Mouse (Mus musculus) hindbrain, embryonic 12.5 days (tissue): ENCODE results near the gene Olfr1221. TPM values are rescaled to one million over a fixed set of nuclear protein-coding genes. Genes with fewer than 3 reads are reported as not detected.
"Not testable (repeated sequence)": the region's sequence is repeated elsewhere in the genome, so short reads cannot be mapped to it uniquely, and the experiment has no call there.

ENCODE experiments used
- ATAC-seq: fragments of 200-750 bp; cut with Nextera tagmentation; 2 replicates; pipeline ENCODE4 v1.8.0; 2017; ENCODE audit warnings: moderate TSS enrichment; ENCODE audit not compliant: low FRiP score
- H3K27ac ChIP-seq: fragments of 300-500 bp; sonication (generic); 2 replicates; pipeline ENCODE4 v1.5.1; 2016; ENCODE audit warnings: mild to moderate bottlenecking
- H3K27me3 ChIP-seq: fragments of 300-500 bp; sonication (generic); 2 replicates; pipeline ENCODE4 v1.6.1; 2016; ENCODE audit warnings: mild to moderate bottlenecking
- H3K36me3 ChIP-seq: fragments of 300-500 bp; sonication (generic); 2 replicates; pipeline ENCODE4 v1.6.1; 2016; ENCODE audit warnings: mild to moderate bottlenecking
- H3K4me1 ChIP-seq: fragments of 300-500 bp; sonication (generic); 2 replicates; pipeline ENCODE4 v1.6.1; 2016
- H3K4me2 ChIP-seq: fragments of 300-500 bp; sonication (generic); replicated peaks from 2 replicates; pipeline ENCODE4 v1.6.1; 2016; ENCODE audit warnings: mild to moderate bottlenecking
- H3K4me3 ChIP-seq: fragments of 300-500 bp; sonication (generic); 2 replicates; pipeline ENCODE4 v1.5.1; 2016; ENCODE audit warnings: mild to moderate bottlenecking
- H3K9ac ChIP-seq: fragments of 300-500 bp; sonication (generic); 2 replicates; pipeline ENCODE4 v1.6.1; 2016; ENCODE audit warnings: mild to moderate bottlenecking, moderate library complexity
- H3K9me3 ChIP-seq: fragments of 300-500 bp; sonication (generic); replicated peaks from 2 replicates; pipeline ENCODE4 v1.6.1; 2016; ENCODE audit warnings: mild to moderate bottlenecking
- WGBS: fragments of 180-500 bp; shearing (Covaris S2); methylation state at CpG from one replicate; pipeline ENCODE4 v1.1.7; 2016; 5-methylcytosine and 5-hydroxymethylcytosine counted together
- polyA plus RNA-seq: library from polyadenylated mRNA; unstranded; fragments of >200 nt; fragmentation: Nextera tagmentation; extraction: Ambion mirVana; gene quantifications from 2 replicates; pipeline ENCODE4 v1.2.1, GENCODE M21; 2016

Olfr1221 gene
- polyA plus RNA-seq, result not detected in 2 replicates

GRCm38 (mm10) chr2:89117183-89117582 lies at the start of gene Olfr1221:
TSS of gene Olfr1221 (minus strand) at chr2:89117283.
- H3K27me3 ChIP-seq, result no peaks in the 10 kb centered on the region
- H3K9ac ChIP-seq, result no peak within 1 kb of the TSS
- H3K4me2 ChIP-seq, result no peak within 1 kb of the TSS
- no peaks in the 10 kb centered on the region for H3K4me1 ChIP-seq
- H3K4me3 ChIP-seq, result no peak within 1 kb of the TSS
- no peak within 1 kb of the TSS for H3K27ac ChIP-seq
- H3K36me3 ChIP-seq, result no peaks in the 10 kb centered on the region
- WGBS, result 88% methylated on average over 2 of the region's 2 CpGs
- ATAC-seq, result no peak
- H3K9me3 ChIP-seq, result no peaks in the 10 kb centered on the region

- H3K4me3 ChIP-seq, H3K27me3 ChIP-seq, H3K27ac ChIP-seq, H3K9ac ChIP-seq, H3K36me3 ChIP-seq, H3K9me3 ChIP-seq, ATAC-seq, H3K4me2 ChIP-seq, H3K4me1 ChIP-seq: not testable (repeated sequence)
- WGBS, result 94% methylated on average over 4 of the region's 4 CpGs
Measured at GRCm38 (mm10) chr2:89164711-89165110, 47.6 kb upstream of the Olfr1221 start.

- H3K9ac ChIP-seq, H3K9me3 ChIP-seq, H3K36me3 ChIP-seq, H3K4me1 ChIP-seq, H3K4me2 ChIP-seq, H3K27ac ChIP-seq, H3K4me3 ChIP-seq, ATAC-seq, H3K27me3 ChIP-seq: not testable (repeated sequence)
- 93% methylated on average over 8 of the region's 8 CpGs for WGBS
Measured at GRCm38 (mm10) chr2:89163991-89164390, 46.9 kb upstream of the Olfr1221 start, which contains the start of gene Olfr1224-ps1. TSS of gene Olfr1224-ps1 (minus strand) at chr2:89164091.

- no peaks in the 10 kb centered on the region for H3K27me3 ChIP-seq
- WGBS, result 90% methylated on average over 1 of the region's 1 CpGs
- H3K9ac ChIP-seq, result no peak within 1 kb of the TSS
- ATAC-seq, result no peak
- no peak within 1 kb of the TSS for H3K4me3 ChIP-seq
- H3K9me3 ChIP-seq, result no peaks in the 10 kb centered on the region
- no peaks in the 10 kb centered on the region for H3K36me3 ChIP-seq
- no peak within 1 kb of the TSS for H3K4me2 ChIP-seq
- H3K4me1 ChIP-seq, result no peaks in the 10 kb centered on the region
- H3K27ac ChIP-seq, result no peak within 1 kb of the TSS
Measured at GRCm38 (mm10) chr2:89151460-89151859, 34.4 kb upstream of the Olfr1221 start, which contains the start of gene Olfr1223. TSS of gene Olfr1223 (minus strand) at chr2:89151560.

- Histone ChIP-seq H3K4me2 (no peak within 1 kb of the TSS), H3K4me1 (no peaks in the 10 kb centered on the region), H3K4me3 (no peak within 1 kb of the TSS), H3K27me3 (no peaks in the 10 kb centered on the region), H3K9me3 (no peaks in the 10 kb centered on the region), H3K9ac (no peak within 1 kb of the TSS), H3K27ac (no peak within 1 kb of the TSS), H3K36me3 (no peaks in the 10 kb centered on the region)
- no peak for ATAC-seq
- WGBS, result 86% methylated on average over 3 of the region's 3 CpGs
Measured at GRCm38 (mm10) chr2:89132954-89133353, 15.9 kb upstream of the Olfr1221 start, which contains the start of gene Olfr1222. TSS of gene Olfr1222 (minus strand) at chr2:89133054.

GRCm38 (mm10) chr2:89106735-89107134 lies 10.3 kb downstream of the Olfr1221 start, which contains the start of gene Olfr1220:
TSS of gene Olfr1220 (minus strand) at chr2:89106835.
- ATAC-seq, result no peak
- Histone ChIP-seq H3K9ac (no peak within 1 kb of the TSS), H3K4me3 (no peak within 1 kb of the TSS), H3K27me3 (no peaks in the 10 kb centered on the region), H3K27ac (no peak within 1 kb of the TSS), H3K4me1 (no peaks in the 10 kb centered on the region), H3K36me3 (no peaks in the 10 kb centered on the region), H3K4me2 (no peak within 1 kb of the TSS), H3K9me3 (no peaks in the 10 kb centered on the region)
- WGBS, result 71% methylated on average over 3 of the region's 3 CpGs

- H3K27me3 ChIP-seq, result no peaks in the 10 kb centered on the region
- no peak overlapping the region for H3K4me3 ChIP-seq
- H3K9me3 ChIP-seq, result no peaks in the 10 kb centered on the region
- no peak overlapping the region for H3K9ac ChIP-seq
- ATAC-seq, result no peak
- no peaks in the 10 kb centered on the region for H3K4me1 ChIP-seq
- no peak overlapping the region for H3K4me2 ChIP-seq
- no peak overlapping the region for H3K27ac ChIP-seq
- no peaks in the 10 kb centered on the region for H3K36me3 ChIP-seq
Measured at GRCm38 (mm10) chr2:89105651-89106050, 11.4 kb downstream of the Olfr1221 start.

- Histone ChIP-seq H3K4me1 (no peaks in the 10 kb centered on the region), H3K4me2 (no peak overlapping the region), H3K27ac (no peak overlapping the region), H3K9ac (no peak overlapping the region), H3K4me3 (no peak overlapping the region), H3K9me3 (no peaks in the 10 kb centered on the region), H3K27me3 (no peaks in the 10 kb centered on the region), H3K36me3 (no peaks in the 10 kb centered on the region)
- 100% methylated on average over 1 of the region's 1 CpGs for WGBS
- ATAC-seq, result no peak
Measured at GRCm38 (mm10) chr2:89093848-89094247, 23.2 kb downstream of the Olfr1221 start.

GRCm38 (mm10) chr2:89083413-89083812 lies 33.7 kb downstream of the Olfr1221 start, which contains the start of gene Olfr1219:
TSS of gene Olfr1219 (minus strand) at chr2:89083513.
- 64% methylated on average over 1 of the region's 1 CpGs for WGBS
- no peak for ATAC-seq
- Histone ChIP-seq H3K4me2 (no peak within 1 kb of the TSS), H3K27me3 (no peaks in the 10 kb centered on the region), H3K9ac (no peak within 1 kb of the TSS), H3K9me3 (no peaks in the 10 kb centered on the region), H3K4me3 (no peak within 1 kb of the TSS), H3K27ac (no peak within 1 kb of the TSS), H3K36me3 (no peaks in the 10 kb centered on the region), H3K4me1 (no peaks in the 10 kb centered on the region)

- Histone ChIP-seq H3K36me3 (no peaks in the 10 kb centered on the region), H3K9me3 (no peaks in the 10 kb centered on the region), H3K4me1 (no peaks in the 10 kb centered on the region), H3K27me3 (no peaks in the 10 kb centered on the region), H3K4me2 (no peak overlapping the region), H3K9ac (no peak overlapping the region), H3K4me3 (no peak overlapping the region), H3K27ac (no peak overlapping the region)
- ATAC-seq, result no peak
Measured at GRCm38 (mm10) chr2:89081487-89081886, 35.6 kb downstream of the Olfr1221 start.

GRCm38 (mm10) chr2:89061087-89061486 lies 56.0 kb downstream of the Olfr1221 start, which contains the start of gene Olfr1218:
TSS of gene Olfr1218 (minus strand) at chr2:89061187.
- Histone ChIP-seq H3K4me3 (no peak within 1 kb of the TSS), H3K27me3 (no peaks in the 10 kb centered on the region)

More at GRCm38 (mm10) chr2:89061087-89061486, 56.0 kb downstream of the Olfr1221 start, which contains the start of gene Olfr1218:
- Histone ChIP-seq H3K27ac (no peak within 1 kb of the TSS), H3K9ac (no peak within 1 kb of the TSS), H3K36me3 (no peaks in the 10 kb centered on the region), H3K4me1 (no peaks in the 10 kb centered on the region), H3K9me3 (no peaks in the 10 kb centered on the region), H3K4me2 (no peak within 1 kb of the TSS)
- ATAC-seq, result no peak
